Mouse (Mus musculus) gonadal fat pad, adult 2 months (tissue): ENCODE measurements around the gene Gde1. TPM values are rescaled to one million over a fixed set of nuclear protein-coding genes. Genes with fewer than 3 reads are reported as not detected.

Source experiments
- DNase-seq: peaks from one replicate; pipeline ENCODE4 v3.0.0-alpha.2; 2012; ENCODE audit warnings: low read depth
- polyA plus RNA-seq: library from polyadenylated mRNA; depleted of rRNA; stranded (reverse); fragments of >200 nt; gene quantifications from 2 replicates; pipeline ENCODE4 v1.2.3, GENCODE M21; 2012; rRNA removed

Gde1 gene
- 118 and 129 TPM in 2 replicates for polyA plus RNA-seq

DNA sequence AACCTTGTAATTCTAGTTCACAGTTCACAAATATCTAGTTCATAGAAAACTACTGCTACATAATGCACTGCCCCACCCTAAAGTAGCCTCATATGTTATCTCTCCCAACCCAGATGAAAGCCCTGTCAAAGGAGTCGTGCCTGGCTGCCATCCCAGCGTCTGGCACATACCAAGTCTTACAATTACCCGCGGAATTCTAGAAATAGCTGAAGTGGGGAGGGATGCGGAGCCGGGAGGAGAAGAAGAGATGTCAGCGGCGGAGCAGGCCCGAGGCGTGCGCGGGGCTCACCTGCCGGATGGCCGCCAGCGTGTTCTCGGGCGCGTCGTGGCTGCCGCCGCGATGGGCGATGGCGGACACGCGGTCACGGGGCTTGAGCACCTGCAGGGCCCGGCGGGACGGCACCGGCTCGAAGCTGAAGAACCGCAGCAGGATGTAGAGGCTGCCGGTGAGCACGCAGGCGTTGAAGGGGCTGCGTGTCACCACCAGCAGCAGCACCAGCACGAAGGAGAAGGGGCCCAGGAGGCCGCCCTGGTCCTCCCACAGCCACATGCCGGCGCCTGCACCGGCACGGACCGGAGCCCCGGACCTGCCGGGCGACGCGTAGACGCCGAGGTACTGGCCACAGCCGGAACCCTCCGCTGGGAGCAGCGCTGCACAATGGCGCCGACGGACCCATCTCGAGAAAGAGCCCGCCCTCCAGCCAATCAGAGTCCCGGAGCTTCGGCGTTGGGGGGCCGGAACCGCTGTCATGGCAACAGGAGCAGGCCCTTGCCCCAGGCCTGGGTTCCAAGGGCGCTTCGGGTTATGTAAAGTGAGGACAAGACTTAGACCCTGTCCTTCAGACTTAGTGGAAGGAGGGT, at the start of gene Gde1:
Gene Gde1, minus strand, starts transcription at position 678 of the 861 bp plus-strand sequence.
- no peak for DNase-seq

DNA sequence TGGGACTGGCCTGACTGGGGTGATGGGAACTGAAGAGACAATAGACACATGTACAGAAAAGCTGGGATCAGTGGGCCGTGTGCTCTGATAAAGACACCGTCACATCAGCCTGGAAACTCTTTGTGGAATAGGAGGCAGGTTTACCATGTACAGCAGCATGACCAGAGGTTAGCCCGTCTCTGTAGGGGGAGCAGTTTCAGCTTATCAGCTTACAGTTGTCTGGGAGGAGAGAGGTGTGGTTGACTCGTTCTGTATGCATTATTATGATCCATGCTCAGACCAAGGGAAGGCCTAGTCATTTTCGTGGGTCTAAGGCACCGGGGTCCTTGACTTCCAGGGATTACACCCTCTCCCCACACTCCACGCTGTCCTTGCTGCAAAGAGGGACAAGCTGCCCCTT, 46.0 kb upstream of the Gde1 start:
- DNase-seq = no peak

DNA sequence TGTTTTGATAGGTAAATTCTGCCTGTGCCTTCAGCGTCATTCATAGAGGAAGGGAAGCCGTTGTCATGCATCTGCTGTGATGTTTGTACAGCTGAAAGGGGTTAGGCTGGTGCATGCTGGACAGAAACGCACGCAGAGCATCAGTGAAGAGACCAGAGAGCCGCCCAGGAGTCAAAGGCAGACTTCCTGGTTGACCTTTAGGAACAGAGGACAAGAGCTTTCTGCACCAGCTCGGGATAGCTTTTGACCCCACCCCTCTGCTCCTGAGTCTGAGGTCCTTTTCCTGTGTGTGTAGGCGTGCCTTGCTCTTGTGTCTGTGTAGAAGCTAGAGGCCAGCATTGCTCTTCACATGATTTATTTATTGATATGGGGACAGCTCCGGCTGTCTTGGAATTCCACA, 44.1 kb upstream of the Gde1 start:
- no peak for DNase-seq

DNA sequence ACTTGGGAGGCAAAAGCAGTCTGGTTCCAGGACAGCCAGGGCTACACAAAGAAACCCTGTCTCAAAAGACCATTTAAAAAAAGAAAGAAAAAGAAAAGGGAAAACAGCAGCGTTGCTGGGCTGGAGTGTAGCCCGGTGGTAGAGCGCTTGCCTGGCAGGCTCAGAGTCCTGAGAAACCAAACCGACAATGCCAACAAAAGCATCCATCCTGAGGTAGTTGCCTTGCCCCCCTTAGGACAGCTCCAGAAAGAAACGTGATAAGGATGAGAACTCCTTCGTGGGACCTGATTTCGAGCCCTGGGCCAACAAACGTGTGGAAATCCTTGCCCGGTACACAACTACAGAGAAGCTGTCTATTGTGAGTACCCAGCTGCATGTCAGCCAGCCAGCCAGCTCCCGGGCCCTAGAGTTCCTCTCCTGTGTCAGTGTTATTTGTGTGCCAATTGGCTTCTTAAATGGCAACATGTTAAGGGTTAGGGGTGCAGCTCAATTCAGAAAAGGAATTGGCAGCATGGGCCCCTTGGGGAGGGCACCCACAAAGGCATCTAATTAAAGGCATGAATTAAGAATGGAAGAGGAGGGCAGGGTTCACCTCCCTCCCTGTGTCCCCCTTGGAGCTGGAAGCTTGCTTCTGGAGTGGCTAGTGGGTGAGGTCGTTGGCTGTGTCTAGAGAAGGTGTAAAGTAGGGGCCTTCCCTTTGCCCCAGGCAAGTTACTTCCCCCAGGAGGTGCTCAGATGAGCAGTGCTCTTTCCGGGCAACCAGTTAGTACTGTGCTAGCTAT, 42.5 kb upstream of the Gde1 start:
- DNase-seq = no peak

DNA sequence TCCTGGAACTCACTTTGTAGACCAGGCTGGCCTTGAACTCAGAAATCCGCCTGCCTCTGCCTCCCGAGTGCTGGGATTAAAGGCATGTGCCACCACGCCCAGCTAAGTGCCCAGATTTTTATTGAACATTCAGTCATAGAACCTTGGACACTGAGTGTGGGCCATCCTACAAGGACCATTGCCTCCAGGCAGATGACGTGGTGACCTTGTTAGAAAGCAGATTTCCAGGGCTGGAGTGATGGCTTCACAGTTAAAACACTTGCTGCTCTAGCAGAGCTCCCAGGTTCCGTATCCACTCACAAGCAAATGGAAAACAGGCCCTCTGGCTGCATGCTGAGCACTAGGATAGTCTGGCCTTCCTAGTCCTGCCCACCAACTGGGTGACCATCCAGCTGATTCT, 39.2 kb upstream of the Gde1 start:
- DNase-seq = no peak

DNA sequence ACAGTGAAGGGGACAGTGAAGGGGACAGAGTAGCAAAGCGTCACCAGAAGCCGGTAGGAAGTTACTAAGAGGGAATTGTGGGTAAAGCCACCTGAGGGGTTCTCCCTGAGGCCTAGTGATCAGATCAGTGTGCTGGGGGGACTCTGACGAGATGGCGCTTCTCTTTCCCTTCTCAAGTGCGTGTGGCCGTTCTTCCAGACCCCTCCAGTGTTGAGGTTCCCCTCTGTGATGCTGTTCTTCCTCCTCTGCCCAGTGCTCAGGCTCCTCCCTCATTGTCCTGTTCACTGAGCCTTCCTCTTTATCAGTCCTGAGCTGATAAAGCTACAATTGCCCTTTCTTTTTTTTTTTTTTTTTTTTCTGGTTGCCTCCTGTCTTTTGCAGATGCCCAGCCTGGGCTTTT, 36.7 kb upstream of the Gde1 start:
- DNase-seq = no peak

DNA sequence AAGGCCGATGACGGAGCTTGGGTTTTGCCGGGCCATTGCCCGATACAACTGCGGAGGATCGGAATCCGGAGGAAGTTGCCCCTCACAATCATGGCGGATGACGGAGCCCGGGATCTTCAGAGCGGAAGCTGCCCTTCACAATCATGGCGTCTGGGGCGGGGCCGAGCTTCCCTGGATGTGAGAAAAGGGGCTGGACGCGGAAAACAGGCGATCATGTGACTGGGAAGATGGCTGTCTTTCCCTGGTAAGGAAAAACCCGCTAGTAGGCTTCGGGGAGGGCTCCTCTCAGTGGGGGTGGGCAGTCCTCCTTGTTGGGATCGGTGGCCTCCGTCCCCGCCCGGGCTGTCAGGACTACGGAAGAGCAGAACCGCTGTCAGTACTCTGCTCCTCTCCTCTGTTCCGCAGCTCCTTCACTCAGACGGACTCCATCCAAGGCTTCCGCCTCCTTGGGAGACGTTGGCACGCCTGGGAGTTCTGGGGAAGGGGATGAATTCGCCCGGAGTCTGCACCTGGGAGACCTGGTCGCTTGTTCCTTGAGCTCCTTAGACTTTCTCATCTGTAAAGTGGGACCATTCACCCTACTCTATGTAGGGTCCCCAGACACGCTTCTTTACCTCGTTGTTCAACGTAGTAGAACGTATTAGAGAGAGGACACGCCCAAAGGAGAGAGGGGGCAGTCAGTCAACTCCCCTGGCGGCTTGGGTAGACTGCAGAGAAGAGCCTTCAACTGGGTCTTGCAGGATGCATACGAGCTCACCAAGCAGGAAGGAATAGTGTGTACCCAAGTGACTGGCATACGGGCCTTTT, 35.2 kb upstream of the Gde1 start:
- peak; percentile 82 for DNase-seq

DNA sequence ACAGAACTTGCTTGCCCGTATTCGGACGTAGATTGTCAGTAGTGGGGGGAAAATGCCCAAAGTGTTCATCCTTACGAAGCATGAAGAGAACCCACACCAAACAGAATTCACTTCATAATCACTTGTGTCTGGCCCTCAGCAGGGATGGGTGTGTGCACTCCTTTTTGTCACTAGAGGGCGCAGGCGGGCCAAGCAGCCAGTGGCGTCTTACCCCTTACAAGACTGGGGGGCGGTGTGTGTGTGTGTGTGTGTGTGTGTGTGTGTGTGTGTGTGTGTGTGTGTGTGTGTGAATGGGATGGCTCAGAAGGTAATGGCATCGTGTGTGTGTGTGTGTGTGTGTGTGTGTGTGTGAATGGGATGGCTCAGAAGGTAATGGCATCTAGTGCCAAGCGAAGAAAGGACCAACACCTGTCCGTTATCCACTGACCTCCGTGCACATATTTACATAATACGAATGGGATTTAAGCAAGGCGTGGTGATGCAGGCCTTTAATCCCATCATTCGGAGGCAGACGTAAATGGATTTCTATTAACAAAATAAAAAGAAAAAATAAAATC, 34.5 kb upstream of the Gde1 start, which contains the start of gene Vps35l:
Gene Vps35l, plus strand, starts transcription at position 252 of the 557 bp plus-strand sequence.
- DNase-seq = no peak

DNA sequence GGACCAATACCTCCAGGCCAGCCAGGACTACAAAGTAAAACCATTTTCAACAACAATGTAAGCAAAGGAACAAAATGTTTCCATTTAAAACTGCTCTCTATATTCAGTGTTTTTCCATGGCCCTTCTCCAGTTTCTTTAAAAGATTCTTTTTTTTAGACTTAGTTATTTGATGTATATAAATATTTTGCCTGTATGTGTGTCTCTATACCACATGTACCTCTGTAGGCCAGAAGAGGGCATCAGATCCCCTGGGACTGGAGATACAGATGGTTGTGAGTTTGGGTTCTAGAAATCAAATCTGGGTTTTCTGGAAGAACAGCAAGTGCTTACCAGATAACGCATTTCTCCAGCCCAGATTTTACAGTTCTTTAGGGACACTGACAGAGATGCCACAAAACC, 33.2 kb upstream of the Gde1 start:
- no peak for DNase-seq

DNA sequence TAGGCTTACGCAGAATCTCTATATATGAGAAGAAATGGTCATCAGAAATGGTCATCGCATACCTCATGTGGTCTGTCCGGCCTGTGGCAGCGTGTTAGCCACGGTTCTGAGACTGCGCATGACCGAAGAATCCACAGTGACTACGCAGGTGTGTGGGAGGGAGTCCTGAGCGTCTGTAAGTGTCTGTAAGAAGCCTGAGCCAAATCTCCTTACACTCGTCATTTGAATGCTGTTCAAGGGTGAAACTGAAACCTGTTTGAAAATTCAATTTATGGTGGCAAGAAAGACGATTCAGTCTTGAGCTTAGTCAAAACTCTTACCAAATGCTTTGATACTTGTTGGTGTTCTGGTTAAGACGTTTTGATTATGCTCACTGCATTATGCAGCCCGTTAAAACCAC, 27.6 kb upstream of the Gde1 start:
- DNase-seq = no peak

DNA sequence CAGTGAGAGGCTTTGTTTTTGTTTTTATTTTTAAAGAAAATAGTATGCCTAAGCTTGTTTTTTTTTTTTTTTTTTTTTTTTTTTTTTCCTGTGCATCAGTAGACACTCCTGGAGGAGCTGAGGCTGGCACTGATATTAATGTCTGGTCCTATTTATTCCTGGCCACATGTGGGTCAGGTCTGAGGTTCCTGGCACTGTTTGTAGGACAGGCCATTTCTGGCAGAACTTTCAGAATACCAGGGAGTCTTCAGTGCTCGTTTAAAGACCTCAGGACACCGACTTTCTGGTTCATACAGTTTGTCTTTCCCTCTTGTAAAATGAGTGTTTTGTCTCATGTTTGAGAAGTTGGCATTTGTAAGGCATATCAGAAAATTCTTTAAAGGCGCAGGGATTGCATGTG, 26.2 kb upstream of the Gde1 start:
- DNase-seq = no peak

DNA sequence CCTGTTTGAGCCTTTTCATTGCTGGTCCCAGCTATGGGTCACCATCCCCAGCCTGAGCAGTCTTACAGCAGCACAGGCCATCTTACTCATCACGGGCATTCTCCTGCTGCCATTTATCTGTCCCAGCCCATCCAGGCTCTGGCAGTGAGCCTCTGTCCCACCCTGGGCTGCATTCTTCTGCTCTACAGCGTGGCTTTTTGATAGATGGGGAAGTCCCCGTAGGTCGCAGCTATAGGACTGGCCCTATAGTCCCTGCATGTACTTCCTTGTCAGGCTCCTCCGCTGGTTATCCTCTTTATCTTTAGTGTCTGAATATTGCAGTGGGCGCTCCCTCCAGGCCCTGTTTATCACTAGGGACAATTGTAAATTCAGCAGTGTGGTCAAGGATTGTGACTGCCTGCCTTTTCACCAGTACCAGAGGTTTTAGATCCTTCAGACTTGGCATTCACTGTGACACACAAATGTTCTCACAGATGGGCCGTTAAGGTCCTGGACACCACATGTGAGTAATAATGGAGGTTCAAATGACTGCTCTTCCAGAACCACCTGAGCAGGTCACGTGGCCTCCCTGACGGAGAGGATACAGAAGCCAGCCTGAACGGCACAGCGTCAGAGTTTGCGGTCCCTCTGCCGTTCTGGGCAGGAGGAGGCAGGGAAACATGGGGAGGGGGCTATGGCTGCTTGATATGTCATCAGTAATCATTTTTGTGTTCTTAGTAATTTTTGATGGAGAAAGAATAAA, 23.4 kb upstream of the Gde1 start:
- no peak for DNase-seq

DNA sequence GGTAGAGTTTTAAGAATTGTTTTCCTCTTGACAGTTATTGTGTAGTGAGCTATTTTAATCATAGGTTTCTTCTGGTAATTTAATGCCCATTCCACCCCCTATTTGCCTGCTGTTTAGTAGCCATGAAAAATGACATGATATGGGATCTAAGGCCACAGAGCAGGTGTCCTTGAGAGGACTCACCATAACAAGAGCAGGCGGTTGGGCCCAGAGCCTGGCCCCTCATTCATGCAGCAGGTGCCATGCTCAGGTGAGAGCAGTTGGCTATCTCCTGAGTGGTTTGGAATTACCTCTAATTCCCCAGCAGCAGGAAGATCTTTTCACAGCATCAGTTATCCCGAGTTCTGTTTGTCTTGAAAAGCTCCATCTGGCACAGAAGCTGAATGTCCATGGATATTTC, 19.9 kb upstream of the Gde1 start:
- no peak for DNase-seq

DNA sequence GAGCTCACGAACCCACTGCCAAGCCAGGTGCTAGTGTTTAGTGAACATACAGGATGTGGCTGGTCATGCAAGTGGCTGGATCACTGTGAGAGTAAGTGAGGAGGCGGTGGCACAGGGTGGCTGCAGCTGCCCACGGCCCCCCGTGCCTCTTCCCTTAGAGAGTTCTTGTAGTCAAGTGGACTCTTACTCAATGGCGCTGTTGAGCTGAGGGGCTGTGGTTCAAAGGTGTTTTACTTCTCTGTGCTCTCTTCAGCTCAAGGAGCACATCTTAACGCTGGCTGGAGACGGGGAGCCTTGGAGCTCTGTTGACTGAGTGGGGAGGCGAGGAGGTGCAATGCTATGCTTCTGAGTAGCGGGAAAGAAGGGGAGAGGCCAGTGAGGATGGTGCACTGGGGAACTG, 18.3 kb upstream of the Gde1 start:
- no peak for DNase-seq

DNA sequence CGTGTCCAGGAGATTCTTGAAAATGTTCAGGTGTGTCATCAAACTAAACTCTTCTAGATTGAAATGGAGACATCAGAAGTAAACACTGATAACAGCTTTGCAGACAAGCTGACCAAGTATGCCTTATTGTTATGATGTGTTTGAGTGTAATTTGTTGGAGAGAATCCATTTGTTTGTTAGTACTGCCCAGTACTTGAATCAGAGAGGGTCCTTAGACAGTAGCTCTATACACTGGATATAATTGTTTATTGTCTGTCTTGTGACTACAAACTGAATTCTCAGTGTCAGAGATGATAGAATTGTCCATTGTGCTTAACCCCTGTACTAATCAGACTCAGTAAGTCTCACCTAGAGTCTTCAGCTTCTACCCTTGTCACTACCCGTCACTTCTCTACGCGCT, 12.5 kb upstream of the Gde1 start:
- DNase-seq = no peak

DNA sequence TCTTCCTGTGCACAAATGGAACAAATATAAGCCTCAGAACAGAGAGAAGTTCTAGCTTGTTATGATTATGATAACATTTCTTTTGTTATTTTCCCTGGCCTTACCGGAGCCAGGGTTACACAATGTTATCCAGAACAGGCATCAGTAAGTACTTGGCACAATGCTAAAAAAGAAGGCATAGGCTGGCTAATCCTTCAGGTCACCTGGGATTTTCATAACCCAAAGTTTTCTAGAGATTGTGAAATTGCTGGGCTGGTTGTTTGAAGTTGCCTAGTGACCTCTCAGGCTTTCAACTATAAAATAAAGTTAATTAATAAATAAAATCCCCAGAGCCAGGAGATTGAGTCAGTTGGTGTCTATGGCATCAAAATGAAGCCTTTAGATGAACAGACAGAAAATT, 9.3 kb upstream of the Gde1 start:
- peak; percentile 89 for DNase-seq

DNA sequence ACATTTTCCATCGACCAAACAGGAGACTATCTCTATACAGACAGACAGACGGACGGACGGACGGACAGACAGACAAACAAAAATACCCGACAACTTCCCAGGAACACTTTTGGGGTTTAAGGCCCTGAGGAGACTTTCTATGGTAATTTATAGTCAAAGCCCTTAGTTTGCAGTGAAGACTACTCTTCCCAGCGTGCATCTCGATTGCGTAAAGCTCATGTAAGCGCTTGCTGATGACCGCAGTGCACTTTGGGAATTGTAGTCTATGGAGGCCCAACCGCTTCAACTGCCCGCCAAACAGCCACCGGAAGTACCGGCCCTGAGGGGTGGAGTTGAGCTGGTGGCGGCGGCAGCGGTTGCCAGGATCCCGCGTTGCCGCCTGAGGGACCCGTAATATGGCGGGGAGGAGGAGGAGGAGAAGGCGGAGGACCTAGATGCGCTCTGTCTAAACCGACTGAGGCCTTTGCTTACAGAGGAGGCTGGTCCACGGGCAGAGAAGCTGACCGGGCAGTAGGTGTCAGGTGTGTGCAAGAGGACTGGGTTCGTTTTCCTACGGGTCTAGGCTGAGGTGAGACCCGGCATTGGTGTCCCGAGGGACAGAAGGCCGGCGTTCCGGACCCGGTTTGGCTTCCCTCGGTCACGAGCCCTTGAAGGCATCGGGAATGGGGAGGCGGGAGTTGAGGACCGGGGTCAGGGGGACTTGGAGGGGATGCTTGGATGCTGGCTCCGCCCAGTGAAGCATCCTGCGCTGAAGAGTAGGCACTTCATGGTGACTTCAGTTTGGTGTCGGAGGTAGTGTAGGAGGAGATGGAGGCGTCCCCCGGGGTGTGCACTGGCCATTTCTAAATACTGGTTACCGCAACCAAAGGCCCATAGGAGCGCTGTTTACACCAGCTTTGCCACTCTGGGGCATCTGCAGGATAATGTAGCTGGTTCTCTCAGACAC, 6.9 kb upstream of the Gde1 start, which contains the start of gene Ccp110:
Gene Ccp110, plus strand, starts transcription at position 325 of the 946 bp plus-strand sequence.
- no peak for DNase-seq

DNA sequence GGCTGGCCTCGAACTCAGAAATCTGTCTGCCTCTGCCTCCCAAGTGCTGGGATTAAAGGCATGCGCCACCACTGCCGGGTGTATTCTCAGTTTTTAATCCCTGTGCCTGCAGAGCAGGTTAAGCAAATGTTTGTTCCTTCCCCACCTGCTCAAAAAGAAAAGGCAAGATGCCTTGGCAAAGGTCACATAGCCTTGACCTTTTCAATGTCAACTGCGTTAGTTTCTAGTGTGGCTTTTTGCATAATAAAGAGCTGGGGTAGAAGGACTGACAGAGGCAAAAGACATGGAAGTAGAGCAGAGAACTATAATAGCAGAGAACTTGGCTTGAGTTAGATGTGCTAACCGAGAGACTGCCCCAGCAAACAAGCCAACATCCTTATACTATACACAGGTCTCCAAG, 5.2 kb upstream of the Gde1 start:
- DNase-seq = no peak

DNA sequence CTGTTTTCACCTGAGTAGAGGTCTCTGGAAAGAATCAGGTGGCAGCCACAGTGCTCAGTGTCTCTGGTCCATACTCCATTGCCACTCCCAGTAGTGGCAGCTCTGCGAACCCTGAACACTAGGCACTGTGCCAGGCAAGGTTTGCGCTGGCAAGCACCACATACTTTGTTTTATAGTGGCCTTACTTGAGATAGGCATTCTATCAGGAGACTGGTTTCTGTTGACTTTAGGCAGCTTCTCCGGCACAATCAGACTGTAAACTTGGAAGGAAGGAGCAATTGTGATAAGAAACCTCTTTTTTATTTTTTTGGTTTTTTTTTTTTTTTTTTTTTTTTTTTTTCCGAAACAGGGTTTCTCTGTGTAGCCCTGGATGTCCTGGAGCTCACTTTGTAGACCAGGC, 2.4 kb upstream of the Gde1 start:
- no peak for DNase-seq

DNA sequence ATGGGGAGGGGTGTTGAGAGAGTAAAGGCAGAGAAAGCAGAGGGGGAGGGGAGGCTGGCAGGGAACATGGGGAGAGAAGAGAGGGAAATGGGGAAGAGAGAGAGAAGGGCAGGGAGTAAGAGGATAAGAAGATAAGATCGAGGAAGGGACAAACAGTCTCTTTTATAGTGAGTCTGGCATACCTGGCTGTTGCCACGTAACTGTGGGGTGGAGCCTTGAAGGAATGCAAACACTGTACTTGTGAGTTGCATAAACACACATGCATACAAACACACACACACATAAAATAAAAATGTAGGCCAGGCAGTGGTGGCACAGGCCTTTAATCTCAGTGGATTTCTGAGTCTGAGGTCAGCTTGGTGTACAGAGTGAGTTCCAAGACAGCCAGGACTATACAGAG, 1.6 kb upstream of the Gde1 start:
- DNase-seq = no peak
